Mouse (Mus musculus) embryo, embryonic 9.5 days (tissue): Measurements from ENCODE around the gene Cxcr1.
"Not testable (repeated sequence)": the region's sequence is repeated elsewhere in the genome, so short reads cannot be mapped to it uniquely, and the experiment has no call there.

ENCODE experiments used
- DNase-seq: peaks from one replicate; pipeline ENCODE4 v3.0.0-alpha.2; 2017; ENCODE audit errors: extremely low spot score

Gene Cxcr1

GRCm38 (mm10) chr1:74196621-74197419 is 2.4 kb upstream of the Cxcr1 start:
- no peak for DNase-seq

- DNase-seq: peak; percentile 22
Observed at GRCm38 (mm10) chr1:74195961-74196360, 1.5 kb upstream of the Cxcr1 start.

- DNase-seq: no peak
Observed at GRCm38 (mm10) chr1:74192711-74193110, 1.7 kb downstream of the Cxcr1 start.

- no peak for DNase-seq
Observed at GRCm38 (mm10) chr1:74190471-74190870, 4.0 kb downstream of the Cxcr1 start.

GRCm38 (mm10) chr1:74183006-74183405 is 11.4 kb downstream of the Cxcr1 start:
- DNase-seq: no peak

GRCm38 (mm10) chr1:74181462-74181861 is 13.0 kb downstream of the Cxcr1 start:
- no peak for DNase-seq

- DNase-seq: peak; percentile 2
Observed at GRCm38 (mm10) chr1:74179624-74180408, 14.6 kb downstream of the Cxcr1 start.

GRCm38 (mm10) chr1:74178618-74179017 is 15.8 kb downstream of the Cxcr1 start:
- DNase-seq: no peak

GRCm38 (mm10) chr1:74175731-74176130 is 18.7 kb downstream of the Cxcr1 start:
- DNase-seq: no peak

GRCm38 (mm10) chr1:74172722-74173121 is 21.7 kb downstream of the Cxcr1 start:
- no peak for DNase-seq

GRCm38 (mm10) chr1:74169721-74170120 is 24.7 kb downstream of the Cxcr1 start:
- DNase-seq: no peak

- no peak for DNase-seq
Observed at GRCm38 (mm10) chr1:74167136-74167535, 27.3 kb downstream of the Cxcr1 start.

GRCm38 (mm10) chr1:74160036-74160435 is 34.4 kb downstream of the Cxcr1 start:
- no peak for DNase-seq

- DNase-seq: not testable (repeated sequence)
Observed at GRCm38 (mm10) chr1:74159613-74160012, 34.8 kb downstream of the Cxcr1 start.

- DNase-seq: no peak
Observed at GRCm38 (mm10) chr1:74156381-74156910, 38.0 kb downstream of the Cxcr1 start.

GRCm38 (mm10) chr1:74155435-74156012 is 38.9 kb downstream of the Cxcr1 start:
- DNase-seq: no peak

GRCm38 (mm10) chr1:74153461-74154184 is 40.8 kb downstream of the Cxcr1 start, which contains the start of gene Cxcr2:
TSS of gene Cxcr2 (plus strand) at chr1:74153989.
- no peak for DNase-seq

- no peak for DNase-seq
Observed at GRCm38 (mm10) chr1:74151091-74151490, 43.3 kb downstream of the Cxcr1 start.

- no peak for DNase-seq
Observed at GRCm38 (mm10) chr1:74150101-74150500, 44.3 kb downstream of the Cxcr1 start.

GRCm38 (mm10) chr1:74149106-74149885 is 45.1 kb downstream of the Cxcr1 start:
- no peak for DNase-seq
